Mouse (Mus musculus) lung, adult 10 weeks (tissue): Measurements from ENCODE around the gene Vmn1r64. TPM values are rescaled to one million over a fixed set of nuclear protein-coding genes. Genes with fewer than 3 reads are reported as not detected.

Experiments
- polyA plus RNA-seq: library from polyadenylated mRNA; stranded (reverse); fragments of 350-450 nt; fragmentation: Illumina TruSeq; extraction: RNeasy Lipid Tissue Mini Kit (QIAGEN cat#74804); gene quantifications from one replicate; pipeline ENCODE4 v1.2.3, GENCODE M21; 2014; ENCODE audit warnings: low read depth, low replicate concordance; ENCODE audit not compliant: insufficient read depth

Gene Vmn1r64
- polyA plus RNA-seq: not detected

DNA sequence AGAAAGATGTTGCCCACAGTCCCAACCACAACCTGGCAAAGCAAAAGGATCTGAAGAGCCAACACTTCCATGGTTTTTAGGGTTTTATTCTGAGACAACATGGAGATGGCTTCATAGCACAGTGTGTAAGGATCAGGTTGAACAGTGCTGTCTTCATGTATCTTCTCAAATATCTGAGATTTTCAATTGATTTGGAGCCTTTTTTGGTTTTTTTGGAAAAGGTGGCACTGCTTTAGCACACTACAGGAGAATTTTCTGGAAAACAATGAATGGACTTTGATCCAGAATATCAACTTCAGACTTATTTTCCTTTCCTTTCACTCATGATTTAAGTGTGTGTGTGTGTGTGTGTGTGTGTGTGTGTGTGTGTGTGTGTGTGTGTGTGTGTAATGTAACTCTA is at the start of gene Vmn1r64:
Vmn1r64 (minus strand) TSS at position 101 of the 400 bp plus-strand sequence.

Other genes with a start within 250 kb of the Vmn1r64 start
- not detected for gene Vmn1r62, start 210.9 kb downstream of the Vmn1r64 start, polyA plus RNA-seq
- gene Vmn1r63, start 79.1 kb downstream of the Vmn1r64 start, polyA plus RNA-seq: not detected
- not detected for gene Vmn1r65, start 126.5 kb upstream of the Vmn1r64 start, polyA plus RNA-seq
- not detected for gene Nlrp4c, start 160.6 kb upstream of the Vmn1r64 start, polyA plus RNA-seq